Mouse (Mus musculus) cortical plate, adult 2 months (tissue): ENCODE data around the gene Gm21954. TPM values are rescaled to one million over a fixed set of nuclear protein-coding genes. Genes with fewer than 3 reads are reported as not detected.

Experiments
- H3K27ac ChIP-seq: fragments of 200-500 bp; 2 replicates; pipeline ENCODE4 v1.5.1; 2012; ENCODE audit warnings: low read length, control low read depth, inconsistent platforms; ENCODE audit not compliant: insufficient read depth
- H3K4me1 ChIP-seq: fragments of 200-500 bp; 2 replicates; pipeline ENCODE4 v1.6.1; 2011; ENCODE audit warnings: low read length; ENCODE audit not compliant: control insufficient read depth, insufficient read depth
- H3K4me3 ChIP-seq: fragments of 200-500 bp; 2 replicates; pipeline ENCODE4 v1.5.1; 2011; ENCODE audit warnings: mild to moderate bottlenecking, low read length, control low read depth; ENCODE audit not compliant: insufficient read depth
- CTCF ChIP-seq: fragments of 200-500 bp; IDR thresholded peaks from 2 replicates; pipeline ENCODE4 v1.5.1; 2011; ENCODE audit warnings: mild to moderate bottlenecking, control low read depth, low read length; ENCODE audit not compliant: insufficient read depth; ENCODE audit errors: extremely low read depth
- POLR2A ChIP-seq: fragments of 200-500 bp; IDR thresholded peaks from 2 replicates; pipeline ENCODE4 v1.6.1; 2011; ENCODE audit warnings: mild to moderate bottlenecking, low read length, control low read depth; ENCODE audit not compliant: insufficient read depth; ENCODE audit errors: extremely low read depth
- polyA plus RNA-seq: library from polyadenylated mRNA; depleted of rRNA; stranded (reverse); fragments of >200 nt; gene quantifications from 2 replicates; pipeline ENCODE4 v1.2.3, GENCODE M21; 2012; rRNA removed

Gene Gm21954
- polyA plus RNA-seq, 1 experiment: not detected

- peaks cover 23% of the 10 kb centered on the region for H3K4me1 ChIP-seq
- no peak for TF ChIP-seq POLR2A
- H3K4me3 ChIP-seq: no peak overlapping the region
- 0 out of 2 replicates have a peak overlapping the region, but pooled peaks have one; percentile 61 for H3K27ac ChIP-seq
Observed at GRCm38 (mm10) chr3:55420436-55421083, 51.5 kb downstream of the Gm21954 start.

GRCm38 (mm10) chr3:55419334-55419733, 52.7 kb downstream of the Gm21954 start:
- Histone ChIP-seq H3K4me3 (no peak overlapping the region), H3K4me1 (peaks cover 26% of the 10 kb centered on the region), H3K27ac (no peak overlapping the region)
- no peak for TF ChIP-seq CTCF
- TF ChIP-seq POLR2A: no peak

- no peak for TF ChIP-seq POLR2A
- TF ChIP-seq CTCF: no peak
- Histone ChIP-seq H3K4me3 (no peak overlapping the region), H3K27ac (peak overlapping the region; percentile 47; the same call in 1 of the 2 replicates), H3K4me1 (peaks cover 26% of the 10 kb centered on the region)
Observed at GRCm38 (mm10) chr3:55418845-55419244, 53.2 kb downstream of the Gm21954 start.

GRCm38 (mm10) chr3:55415527-55415950, 56.5 kb downstream of the Gm21954 start:
- Histone ChIP-seq H3K4me1 (peaks cover 16% of the 10 kb centered on the region), H3K27ac (peak overlapping the region; percentile 18), H3K4me3 (no peak overlapping the region)
- TF ChIP-seq POLR2A (no peak), CTCF (no peak)

Other genes starting within 250 kb of the Gm21954 start
- gene Dclk1, start 229.8 kb downstream of the Gm21954 start, polyA plus RNA-seq: 333 and 339 TPM in 2 replicates